Mouse (Mus musculus): ENCODE data around the gene 1520401A03Rik.

1520401A03Rik gene

GRCm38 (mm10) chr17:23670516-23671074 lies 52.0 kb downstream of the 1520401A03Rik start:
- no peak for DNase-seq (ENCODE audit: low spot score)

- DNase-seq (ENCODE audit: low spot score), result no peak
These were observed 57.1 kb downstream of the 1520401A03Rik start for GRCm38 (mm10) chr17:23665511-23665910.

- DNase-seq (ENCODE audit: low spot score), result no peak
These were observed 58.0 kb downstream of the 1520401A03Rik start for GRCm38 (mm10) chr17:23664556-23665021.

GRCm38 (mm10) chr17:23661526-23661925 lies 61.1 kb downstream of the 1520401A03Rik start:
- no peak for DNase-seq (ENCODE audit: low spot score)

GRCm38 (mm10) chr17:23660876-23661200 lies 61.7 kb downstream of the 1520401A03Rik start:
- DNase-seq (ENCODE audit: low spot score), result no peak

- DNase-seq (ENCODE audit: low spot score), result no peak
These were observed 62.3 kb downstream of the 1520401A03Rik start, which contains the start of gene Bicdl2 for GRCm38 (mm10) chr17:23660117-23660875. TSS of gene Bicdl2 (plus strand) at chr17:23660506.

- DNase-seq (ENCODE audit: low spot score), result no peak
These were observed 64.1 kb downstream of the 1520401A03Rik start for GRCm38 (mm10) chr17:23658450-23658849.
